Mouse (Mus musculus) lung, postnatal 36 days (tissue): ENCODE measurements around the gene Npr2.

Source experiments
- DNase-seq: peaks from one replicate; pipeline ENCODE4 v3.0.0; 2022; ENCODE audit warnings: mixed read lengths

Npr2 gene

GRCm38 (mm10) chr4:43629106-43629817 lies 2.5 kb upstream of the Npr2 start:
- no peak for DNase-seq

DNA sequence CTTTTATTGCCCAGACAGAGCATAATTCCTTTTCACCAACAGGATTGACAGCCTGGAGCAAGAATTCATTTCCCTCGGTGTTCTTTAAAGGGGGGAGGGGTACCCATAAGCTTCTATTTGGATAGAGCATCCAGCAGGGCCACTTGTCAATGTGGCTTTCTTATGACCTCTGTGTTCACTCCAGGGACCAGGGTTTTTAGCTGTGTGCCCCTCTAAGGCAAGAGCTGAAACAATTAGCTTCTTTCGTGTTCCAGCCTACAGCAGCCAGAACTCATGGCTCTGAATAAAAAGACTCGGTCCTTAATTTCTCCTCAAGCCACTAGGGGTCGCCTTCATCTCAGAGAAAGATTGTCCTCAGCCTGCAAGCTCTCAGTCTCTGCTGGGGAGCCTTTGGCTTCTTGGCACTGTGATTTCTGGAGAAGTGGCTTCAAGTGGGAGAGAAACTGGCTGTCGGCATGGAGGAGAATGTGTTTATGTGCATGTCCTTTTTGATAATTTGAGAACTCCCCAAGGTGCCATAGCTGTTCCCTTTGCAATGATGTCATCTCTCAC lies 1.6 kb upstream of the Npr2 start:
- peak; percentile 95 for DNase-seq

- no peak for DNase-seq
Measured at GRCm38 (mm10) chr4:43630671-43631045, 1.1 kb upstream of the Npr2 start.

- no peak for DNase-seq
Measured at GRCm38 (mm10) chr4:43631956-43632920, 503 bp downstream of the Npr2 start.

DNA sequence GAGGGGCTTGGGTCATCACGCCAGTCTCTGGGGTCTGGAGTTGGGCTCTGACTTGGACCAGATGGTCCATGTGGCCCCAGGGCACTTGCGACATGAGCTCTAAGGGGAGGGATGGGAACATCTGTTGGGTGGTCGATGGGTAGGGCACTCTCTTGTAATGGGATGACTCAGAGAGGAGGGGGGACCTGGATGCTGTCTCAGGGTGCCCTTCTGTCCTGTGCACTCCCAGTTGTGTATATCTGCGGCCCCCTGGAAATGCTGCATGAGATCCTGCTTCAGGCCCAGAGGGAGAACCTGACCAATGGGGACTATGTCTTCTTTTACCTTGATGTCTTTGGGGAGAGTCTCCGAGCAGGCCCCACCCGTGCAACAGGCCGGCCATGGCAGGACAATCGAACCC lies 1.6 kb downstream of the Npr2 start:
- DNase-seq = no peak

GRCm38 (mm10) chr4:43633736-43634135 lies 2.0 kb downstream of the Npr2 start:
- no peak for DNase-seq

- no peak for DNase-seq
Measured at GRCm38 (mm10) chr4:43634621-43635374, 3.1 kb downstream of the Npr2 start.

- no peak for DNase-seq
Measured at GRCm38 (mm10) chr4:43636751-43637150, 5.0 kb downstream of the Npr2 start.

- no peak for DNase-seq
Measured at GRCm38 (mm10) chr4:43640076-43640475, 8.3 kb downstream of the Npr2 start.

DNA sequence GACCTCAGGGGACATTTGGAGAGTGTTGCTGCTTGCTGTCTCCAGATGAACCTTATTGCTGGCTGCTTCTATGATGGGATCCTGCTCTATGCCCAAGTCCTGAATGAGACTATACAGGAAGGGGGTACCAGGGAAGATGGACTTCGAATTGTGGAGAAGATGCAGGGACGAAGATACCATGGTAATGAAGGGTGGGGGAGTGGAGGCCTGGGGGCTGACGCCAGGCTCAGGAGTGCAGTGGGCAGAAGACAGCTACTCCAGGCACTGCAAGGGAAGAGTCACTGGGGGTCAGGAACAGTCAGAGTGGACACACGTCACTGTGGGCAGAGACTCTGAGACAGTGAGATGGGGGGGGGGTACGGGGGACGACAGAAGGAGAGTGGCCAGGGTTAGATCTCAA lies 8.8 kb downstream of the Npr2 start:
- no peak for DNase-seq

DNA sequence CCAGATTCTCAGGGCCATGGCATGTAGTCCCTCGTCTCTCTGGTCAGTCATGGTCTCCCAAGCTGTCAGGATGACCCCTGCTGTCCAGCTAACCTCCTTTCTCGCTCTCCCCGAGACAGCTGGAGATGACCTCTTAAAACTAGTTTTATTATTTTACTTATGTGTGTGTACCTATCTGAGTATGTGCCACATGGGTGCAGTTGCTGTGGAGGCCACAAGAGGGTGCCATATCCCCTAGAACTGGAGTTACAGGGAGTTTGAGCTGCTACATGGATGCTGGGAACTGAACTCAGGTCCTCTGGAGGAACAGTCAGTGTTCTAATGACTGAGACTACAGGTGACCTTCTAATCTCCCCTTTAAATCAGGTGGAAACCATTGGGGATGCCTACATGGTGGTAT lies 18.0 kb downstream of the Npr2 start:
- no peak for DNase-seq

- DNase-seq = no peak
Measured at GRCm38 (mm10) chr4:43652726-43653125, 21.0 kb downstream of the Npr2 start.

GRCm38 (mm10) chr4:43653161-43654015 lies 21.7 kb downstream of the Npr2 start, which contains the start of gene Spag8:
Spag8 (minus strand) TSS chr4:43653594.
- DNase-seq = peak; percentile 78

GRCm38 (mm10) chr4:43655656-43656338 lies 24.1 kb downstream of the Npr2 start:
- DNase-seq = no peak

DNA sequence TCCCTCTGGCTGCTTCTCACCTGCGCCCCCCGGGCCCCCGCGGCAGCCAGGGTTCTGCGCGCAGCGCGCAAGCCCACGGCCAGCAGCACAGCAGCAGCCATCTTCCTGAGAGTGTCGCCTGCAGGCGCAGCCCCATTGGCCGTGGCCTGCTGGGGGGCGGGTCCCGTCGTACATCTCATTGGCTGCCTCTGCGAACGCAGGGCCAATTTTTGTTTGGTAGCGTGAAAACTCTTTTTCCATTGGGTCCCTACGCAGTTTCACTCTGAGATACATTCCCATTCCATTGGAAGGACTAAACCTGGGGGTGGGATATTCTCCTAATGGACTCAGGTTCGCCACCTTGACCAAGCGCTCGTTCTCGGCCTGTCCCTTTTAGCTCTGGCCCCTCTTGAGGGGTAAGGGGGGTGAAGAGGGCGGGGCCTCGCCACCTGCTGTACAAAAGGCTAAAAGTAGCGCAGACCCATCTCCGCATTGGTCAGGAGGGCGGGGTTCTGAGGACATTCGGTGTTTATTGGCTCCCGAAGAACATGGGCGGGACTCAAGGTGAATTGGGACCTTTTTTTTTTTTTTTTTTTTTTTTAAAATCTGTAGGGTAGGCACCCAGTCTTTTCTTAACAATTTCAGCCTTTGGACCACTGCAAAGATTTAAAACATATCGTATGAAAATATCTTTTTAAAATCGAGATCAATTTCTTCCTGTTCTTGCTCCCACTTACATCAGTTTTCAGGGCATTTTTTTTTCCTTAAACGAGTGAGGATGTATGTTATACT lies 24.8 kb downstream of the Npr2 start, which contains the start of gene Hint2:
Hint2 (minus strand) TSS at position 128 of the 771 bp plus-strand sequence.
- DNase-seq = peak; percentile 98

- no peak for DNase-seq
Measured at GRCm38 (mm10) chr4:43657146-43657545, 25.4 kb downstream of the Npr2 start.

DNA sequence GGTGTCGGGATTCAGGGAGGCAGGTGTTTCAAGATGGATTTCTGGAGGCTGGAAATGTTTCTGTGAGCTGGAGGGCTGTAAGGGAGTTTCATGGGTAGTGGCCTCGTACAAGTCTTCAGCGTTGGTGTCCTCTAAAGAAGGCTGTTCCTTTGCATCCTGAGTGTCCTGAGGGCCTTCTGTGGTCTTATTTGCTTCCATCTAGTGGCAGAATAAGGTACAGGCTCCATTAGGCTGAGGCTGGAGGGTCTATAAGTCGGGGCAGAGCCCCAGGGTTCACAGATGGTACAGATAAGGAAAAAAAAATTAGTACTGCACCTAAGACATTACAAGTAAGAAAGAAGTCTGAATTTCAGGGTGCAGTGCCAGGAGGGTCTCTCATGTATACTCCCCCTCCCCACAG lies 34.7 kb downstream of the Npr2 start:
- peak; percentile 41 for DNase-seq

- DNase-seq = peak; percentile 94
Measured at GRCm38 (mm10) chr4:43668782-43669427, 37.2 kb downstream of the Npr2 start, which contains the start of the genes Tmem8b and Fam221b. Tmem8b (plus strand) TSS chr4:43668971. Fam221b (minus strand) TSS chr4:43669145.

GRCm38 (mm10) chr4:43669428-43669794 lies 37.7 kb downstream of the Npr2 start:
- peak; percentile 82 for DNase-seq

DNA sequence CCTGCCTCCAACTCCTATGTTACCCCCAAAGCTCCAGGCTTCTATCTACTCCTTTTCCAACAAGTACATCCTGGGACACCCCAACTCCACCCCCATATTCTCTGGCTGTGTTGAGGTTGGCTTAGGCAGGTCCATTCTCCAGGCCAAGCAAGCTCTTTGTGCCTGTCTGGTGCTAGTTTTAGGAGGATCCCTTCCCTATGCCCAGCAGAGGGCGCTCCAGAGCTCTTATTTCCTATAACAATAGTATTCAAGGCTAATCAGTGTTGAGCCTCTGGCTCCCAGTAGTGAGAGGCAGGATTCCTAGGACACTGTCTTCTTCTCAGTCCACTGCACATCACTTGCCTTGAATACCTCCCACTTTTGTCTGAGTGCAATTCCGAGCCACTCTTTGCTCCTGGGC lies 40.3 kb downstream of the Npr2 start:
- DNase-seq = peak; percentile 96
